Mouse (Mus musculus) adrenal gland, adult (tissue): ENCODE measurements at regions not wholly inside any gene's neighbourhood (a gene's known extent, or its start where the extent isn't known, plus 50 kb on each side); places are given as distances from the start of the nearest gene placed in this dataset.
"Not testable (repeated sequence)": the region's sequence is repeated elsewhere in the genome, so short reads cannot be mapped to it uniquely, and the experiment has no call there.

Source experiments
- DNase-seq, 2 experiments: peaks; one replicate each; pipeline ENCODE4 v3.0.0; 2022 to 2023; ENCODE audit warnings: low spot score in 1 of 2; ENCODE audit not compliant: inconsistent age in 2 of 2

GRCm38 (mm10) chr13:39566491-39566890 is 605.8 kb upstream of the Slc35b3 start:
- DNase-seq: no peak

GRCm38 (mm10) chr13:39537724-39538440 is 577.2 kb upstream of the Slc35b3 start:
- no peak for DNase-seq

GRCm38 (mm10) chr13:39526469-39526868 is 565.8 kb upstream of the Slc35b3 start:
- no peak for DNase-seq

- no peak for DNase-seq
These were observed 563.2 kb upstream of the Slc35b3 start for GRCm38 (mm10) chr13:39523856-39524301.

- no peak for DNase-seq
These were observed 562.7 kb upstream of the Slc35b3 start for GRCm38 (mm10) chr13:39523246-39523850.

- no peak for DNase-seq
These were observed 560.2 kb upstream of the Slc35b3 start for GRCm38 (mm10) chr13:39520846-39521245.

GRCm38 (mm10) chr13:39516106-39516505 is 555.4 kb upstream of the Slc35b3 start:
- DNase-seq: no peak

GRCm38 (mm10) chr13:39489806-39490205 is 529.1 kb upstream of the Slc35b3 start:
- DNase-seq: no peak

- no peak for DNase-seq
These were observed 511.9 kb upstream of the Slc35b3 start for GRCm38 (mm10) chr13:39472621-39473020.

GRCm38 (mm10) chr13:39441799-39442198 is 481.1 kb upstream of the Slc35b3 start:
- no peak for DNase-seq

- DNase-seq: peak; percentile 37 to 80
These were observed 480.2 kb upstream of the Slc35b3 start for GRCm38 (mm10) chr13:39440907-39441306.

- DNase-seq: no peak
These were observed 479.7 kb upstream of the Slc35b3 start for GRCm38 (mm10) chr13:39440336-39440735.

- no peak for DNase-seq
These were observed 467.3 kb upstream of the Slc35b3 start for GRCm38 (mm10) chr13:39427996-39428395.

- no peak for DNase-seq
These were observed 465.3 kb upstream of the Slc35b3 start for GRCm38 (mm10) chr13:39425944-39426343.

GRCm38 (mm10) chr13:39418127-39418526 is 457.5 kb upstream of the Slc35b3 start:
- DNase-seq: peak in 1 of 2 experiments; percentile 26

- no peak for DNase-seq
These were observed 451.0 kb upstream of the Slc35b3 start for GRCm38 (mm10) chr13:39411471-39412251.

GRCm38 (mm10) chr13:39392589-39392988 is 431.9 kb upstream of the Slc35b3 start:
- DNase-seq: no peak

GRCm38 (mm10) chr13:39392151-39392550 is 431.5 kb upstream of the Slc35b3 start:
- DNase-seq: not testable (repeated sequence)

- DNase-seq: no peak
These were observed 416.0 kb upstream of the Slc35b3 start for GRCm38 (mm10) chr13:39376677-39377076.

GRCm38 (mm10) chr13:39376269-39376668 is 415.6 kb upstream of the Slc35b3 start:
- no peak for DNase-seq

GRCm38 (mm10) chr13:39372565-39372964 is 411.9 kb upstream of the Slc35b3 start:
- DNase-seq: peak in 1 of 2 experiments; percentile 26

GRCm38 (mm10) chr13:39363637-39364036 is 403.0 kb upstream of the Slc35b3 start:
- peak in 1 of 2 experiments; percentile 16 for DNase-seq
